Mouse (Mus musculus): ENCODE data around the gene Gm20388. TPM values are rescaled to one million over a fixed set of nuclear protein-coding genes. Genes with fewer than 3 reads are reported as not detected.

Gene Gm20388
- polyA plus RNA-seq, 2 experiments, result 8.5 TPM; not detected in 1

DNA sequence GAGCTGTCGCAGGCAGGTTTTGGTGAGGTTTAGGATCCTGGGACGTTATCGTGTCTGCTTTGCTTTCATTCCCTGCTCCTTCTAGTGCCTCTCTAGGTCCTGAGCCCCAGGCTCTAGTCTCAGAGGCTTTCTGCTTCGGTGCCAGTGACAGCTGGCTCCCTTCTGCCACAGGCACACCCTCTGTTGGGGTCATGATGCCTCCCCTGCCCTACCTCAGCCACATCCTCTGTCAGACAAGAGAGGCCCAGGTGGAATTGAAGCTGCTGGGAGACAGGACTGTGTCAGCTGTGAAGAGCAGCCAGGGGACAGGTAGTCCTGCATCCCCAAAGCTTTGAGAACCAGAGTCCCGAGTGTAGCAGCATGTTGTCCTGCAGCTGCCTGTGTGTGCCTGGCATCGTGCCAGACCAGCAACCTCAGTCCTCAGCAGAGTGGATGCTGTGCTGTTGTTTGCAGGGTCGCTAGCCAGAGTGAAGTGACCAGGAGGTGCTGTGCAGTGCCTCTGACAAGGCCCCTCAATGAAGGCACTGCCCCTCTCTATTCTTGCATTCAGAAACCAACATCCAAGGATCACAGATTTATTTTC is 2896.4 kb downstream of the Gm20388 start:
- WGBS (ENCODE audit: insufficient replicate concordance), result 69% methylated on average over 7 of the region's 7 CpGs
- Histone ChIP-seq H3K9ac (replicated peaks) (no peak overlapping the region), H3K4me2 (ENCODE audit: low read depth) (no peak overlapping the region), H3K27ac (no peak overlapping the region), H3K27me3 (ENCODE audit: control insufficient read depth, insufficient read depth, low read length) (no peaks in the 10 kb centered on the region), H3K36me3 (replicated peaks; ENCODE audit: control insufficient read depth, insufficient read depth, low read depth) (no peaks in the 10 kb centered on the region), H3K9me3 (ENCODE audit: control insufficient read depth, low read length) (no peaks in the 10 kb centered on the region), H3K4me3 (ENCODE audit: insufficient read depth in 1 of 2, low read depth in 2 of 2, low read length in 2 of 2) (no peak overlapping the region), H3K4me1 (replicated peaks; ENCODE audit: control insufficient read depth in 2 of 2, insufficient read depth in 2 of 2, low read length in 1 of 2) (no peaks in the 10 kb centered on the region)
- DNase-seq (ENCODE audit: low read depth in 3 of 3, low spot score in 3 of 3) (no peak), ATAC-seq (ENCODE audit: insufficient read depth) (no peak)
- TF ChIP-seq CTCF (IDR thresholded peaks at IDR 0.05; ENCODE audit: low read depth) (no peak), EP300 (IDR thresholded peaks at IDR 0.05; ENCODE audit: low read depth) (no peak)

DNA sequence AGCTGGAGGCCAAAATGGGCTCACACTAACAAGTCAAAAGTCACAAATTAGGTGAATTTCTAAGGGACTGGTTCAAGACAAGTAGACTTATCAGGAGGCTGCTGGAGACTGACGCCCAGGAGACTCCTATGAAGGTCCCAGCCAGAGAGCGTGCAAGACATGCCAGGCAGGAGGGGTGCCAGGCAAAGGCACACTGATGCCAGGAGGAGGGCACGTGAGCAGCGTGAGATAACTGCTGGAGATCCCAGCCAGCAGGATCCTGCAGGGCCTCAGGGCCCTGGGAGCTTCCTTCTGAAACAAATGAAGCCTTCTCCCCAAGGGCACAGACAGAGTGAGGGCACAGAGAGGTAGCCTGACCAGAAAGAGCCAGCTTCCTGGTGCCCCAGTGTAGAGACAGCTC is 2897.3 kb downstream of the Gm20388 start:
- Histone ChIP-seq H3K9me3 (ENCODE audit: control insufficient read depth, low read length) (no peaks in the 10 kb centered on the region), H3K4me3 (ENCODE audit: insufficient read depth in 1 of 2, low read depth in 2 of 2, low read length in 2 of 2) (no peak overlapping the region), H3K9ac (replicated peaks) (no peak overlapping the region), H3K27me3 (ENCODE audit: control insufficient read depth, insufficient read depth, low read length) (no peaks in the 10 kb centered on the region), H3K27ac (no peak overlapping the region), H3K4me1 (replicated peaks; ENCODE audit: control insufficient read depth in 2 of 2, insufficient read depth in 2 of 2, low read length in 1 of 2) (no peaks in the 10 kb centered on the region), H3K4me2 (ENCODE audit: low read depth) (no peak overlapping the region), H3K36me3 (replicated peaks; ENCODE audit: control insufficient read depth, insufficient read depth, low read depth) (no peaks in the 10 kb centered on the region)
- 66% methylated on average over 4 of the region's 4 CpGs for WGBS (ENCODE audit: insufficient replicate concordance)
- TF ChIP-seq CTCF (IDR thresholded peaks at IDR 0.05; ENCODE audit: low read depth), result no peak
- no peak for TF ChIP-seq EP300 (IDR thresholded peaks at IDR 0.05; ENCODE audit: low read depth)
- ATAC-seq (ENCODE audit: insufficient read depth), result no peak
- DNase-seq (ENCODE audit: low read depth in 3 of 3, low spot score in 3 of 3), result no peak

DNA sequence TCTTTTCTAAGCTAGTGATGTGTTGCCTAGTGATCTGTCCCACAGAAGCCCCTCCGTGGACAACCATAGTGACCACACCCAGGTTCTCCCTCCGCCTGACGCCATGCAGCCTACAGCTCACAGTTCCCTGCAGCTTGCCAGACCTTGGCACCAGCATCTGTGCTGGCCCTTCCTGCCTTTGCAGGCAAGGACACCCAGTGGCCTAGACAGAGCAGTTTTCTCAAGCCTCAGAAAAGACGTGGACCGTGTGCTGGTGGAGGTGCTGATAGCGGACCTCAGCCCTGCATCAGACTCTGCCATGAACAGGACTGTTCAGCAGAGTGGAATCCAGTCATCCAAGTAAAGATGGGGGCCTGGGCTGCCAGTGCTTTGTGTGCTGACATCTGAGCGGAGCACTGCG is 2899.7 kb downstream of the Gm20388 start:
- Histone ChIP-seq H3K4me3 (ENCODE audit: insufficient read depth in 1 of 2, low read depth in 2 of 2, low read length in 2 of 2) (no peak overlapping the region), H3K27me3 (ENCODE audit: control insufficient read depth, insufficient read depth, low read length) (no peaks in the 10 kb centered on the region), H3K36me3 (replicated peaks; ENCODE audit: control insufficient read depth, insufficient read depth, low read depth) (no peaks in the 10 kb centered on the region), H3K4me1 (replicated peaks; ENCODE audit: control insufficient read depth in 2 of 2, insufficient read depth in 2 of 2, low read length in 1 of 2) (no peaks in the 10 kb centered on the region), H3K4me2 (ENCODE audit: low read depth) (no peak overlapping the region), H3K9ac (replicated peaks) (no peak overlapping the region), H3K27ac (no peak overlapping the region), H3K9me3 (ENCODE audit: control insufficient read depth, low read length) (no peaks in the 10 kb centered on the region)
- no peak for ATAC-seq (ENCODE audit: insufficient read depth)
- TF ChIP-seq EP300 (IDR thresholded peaks at IDR 0.05; ENCODE audit: low read depth), result no peak
- TF ChIP-seq CTCF (IDR thresholded peaks at IDR 0.05; ENCODE audit: low read depth), result no peak
- no peak for DNase-seq (ENCODE audit: low read depth in 3 of 3, low spot score in 3 of 3)
- WGBS (ENCODE audit: insufficient replicate concordance), result 75% methylated on average over 8 of the region's 8 CpGs

DNA sequence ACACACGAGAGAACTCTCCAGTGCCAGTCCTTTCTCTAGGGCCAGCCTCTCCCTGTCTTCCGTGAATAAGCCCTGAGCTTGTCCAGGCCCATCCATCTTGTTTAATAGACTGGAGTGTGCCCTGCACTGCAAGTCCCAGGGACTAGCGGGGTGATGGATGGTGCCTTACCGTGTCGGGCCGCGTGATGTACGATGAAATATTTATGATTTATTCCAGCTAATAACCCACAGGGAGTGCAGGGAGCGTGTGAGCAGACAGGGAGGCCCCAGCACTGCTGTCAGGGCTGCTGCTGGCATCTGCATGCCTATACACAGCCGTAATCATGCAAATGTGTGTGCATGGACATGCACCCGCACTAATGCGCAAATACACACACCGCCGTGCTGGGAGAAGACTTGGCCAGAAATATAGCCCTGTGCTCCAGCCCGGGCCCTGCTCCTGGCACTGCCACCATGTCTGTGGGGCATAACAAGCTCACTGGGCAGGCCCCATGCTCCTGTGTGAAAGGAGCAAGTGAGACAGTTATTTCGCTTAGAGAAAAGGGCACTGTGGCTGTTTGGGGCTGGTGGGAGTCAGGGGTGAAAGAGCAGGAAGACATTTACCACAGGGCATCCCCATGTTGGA is 2901.3 kb downstream of the Gm20388 start:
- no peaks in the 10 kb centered on the region for H3K4me1 ChIP-seq (replicated peaks; ENCODE audit: control insufficient read depth in 2 of 2, insufficient read depth in 2 of 2, low read length in 1 of 2)
- H3K9ac ChIP-seq (replicated peaks), result no peak overlapping the region
- no peak for TF ChIP-seq EP300 (IDR thresholded peaks at IDR 0.05; ENCODE audit: low read depth)
- no peak for TF ChIP-seq CTCF (IDR thresholded peaks at IDR 0.05; ENCODE audit: low read depth)
- ATAC-seq (ENCODE audit: insufficient read depth), result no peak
- no peaks in the 10 kb centered on the region for H3K27me3 ChIP-seq (ENCODE audit: control insufficient read depth, insufficient read depth, low read length)
- H3K9me3 ChIP-seq (ENCODE audit: control insufficient read depth, low read length), result no peaks in the 10 kb centered on the region
- no peak overlapping the region for H3K27ac ChIP-seq
- 86% methylated on average over 16 of the region's 16 CpGs for WGBS (ENCODE audit: insufficient replicate concordance)
- H3K4me3 ChIP-seq (ENCODE audit: insufficient read depth in 1 of 2, low read depth in 2 of 2, low read length in 2 of 2), result no peak overlapping the region
- no peak for DNase-seq (ENCODE audit: low read depth in 3 of 3, low spot score in 3 of 3)
- no peaks in the 10 kb centered on the region for H3K36me3 ChIP-seq (replicated peaks; ENCODE audit: control insufficient read depth, insufficient read depth, low read depth)
- H3K4me2 ChIP-seq (ENCODE audit: low read depth), result no peak overlapping the region

DNA sequence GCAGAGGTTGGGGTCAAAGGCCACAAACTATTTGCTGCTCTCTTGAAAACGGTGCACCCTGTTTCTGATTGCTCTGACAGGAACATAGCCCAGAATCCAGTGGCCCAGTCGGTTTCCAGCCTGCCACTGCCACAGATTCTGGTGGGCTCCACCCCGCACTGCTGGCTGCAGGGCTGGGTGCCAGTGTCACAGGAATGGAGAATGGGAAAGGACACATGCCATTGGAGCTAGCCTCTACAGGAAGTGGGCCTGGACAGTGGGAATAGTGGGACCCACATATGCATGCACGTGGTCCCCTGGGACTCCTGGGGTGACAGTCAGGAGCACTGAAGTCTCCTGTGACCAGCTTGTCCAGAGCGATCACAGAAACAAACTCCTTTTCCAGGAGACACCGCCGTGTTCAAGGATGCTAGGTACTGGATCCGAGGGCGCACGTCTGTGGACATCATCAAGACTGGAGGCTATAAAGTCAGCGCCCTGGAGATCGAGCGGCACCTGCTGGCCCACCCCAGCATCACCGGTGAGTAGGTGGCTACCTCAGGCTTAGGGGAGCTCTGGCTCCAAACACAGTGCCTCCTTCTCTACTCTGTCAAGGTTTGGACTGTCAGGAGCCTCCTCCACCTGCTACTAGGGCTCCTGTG is 2902.1 kb downstream of the Gm20388 start:
- Histone ChIP-seq H3K36me3 (replicated peaks; ENCODE audit: control insufficient read depth, insufficient read depth, low read depth) (no peaks in the 10 kb centered on the region), H3K27ac (no peak overlapping the region), H3K4me3 (ENCODE audit: insufficient read depth in 1 of 2, low read depth in 2 of 2, low read length in 2 of 2) (no peak overlapping the region), H3K9me3 (ENCODE audit: control insufficient read depth, low read length) (no peaks in the 10 kb centered on the region), H3K9ac (replicated peaks) (no peak overlapping the region), H3K27me3 (ENCODE audit: control insufficient read depth, insufficient read depth, low read length) (no peaks in the 10 kb centered on the region), H3K4me1 (replicated peaks; ENCODE audit: control insufficient read depth in 2 of 2, insufficient read depth in 2 of 2, low read length in 1 of 2) (no peaks in the 10 kb centered on the region), H3K4me2 (ENCODE audit: low read depth) (no peak overlapping the region)
- TF ChIP-seq EP300 (IDR thresholded peaks at IDR 0.05; ENCODE audit: low read depth) (no peak), CTCF (IDR thresholded peaks at IDR 0.05; ENCODE audit: low read depth) (peak; percentile 74)
- 78% methylated on average over 14 of the region's 14 CpGs for WGBS (ENCODE audit: insufficient replicate concordance)
- 0 out of 2 replicates have a peak, but pooled peaks have one; percentile 26 for ATAC-seq (ENCODE audit: insufficient read depth)
- no peak for DNase-seq (ENCODE audit: low read depth in 3 of 3, low spot score in 3 of 3)

Data from liver, embryonic 14.5 days (tissue).